Mouse (Mus musculus) common myeloid progenitor, adult 5-6 weeks (primary cell): ENCODE data around the gene Zscan4-ps1. TPM values are rescaled to one million over a fixed set of nuclear protein-coding genes. Genes with fewer than 3 reads are reported as not detected.
"Not testable (repeated sequence)": the region's sequence is repeated elsewhere in the genome, so short reads cannot be mapped to it uniquely, and the experiment has no call there.

Experiments
- ATAC-seq: replicated peaks from 2 replicates; pipeline ENCODE4 v1.8.0; 2016; ENCODE audit warnings: low read depth, mild to moderate bottlenecking, moderate TSS enrichment, inconsistent platforms; ENCODE audit not compliant: poor library complexity, severe bottlenecking
- total RNA-seq: library from RNA; stranded (forward); fragments of 200-1000, 187-1606 nt; gene quantifications from 2 replicates; pipeline ENCODE4 v1.2.3, GENCODE M21; 2017

The Zscan4-ps1 gene
- not detected in 2 replicates for total RNA-seq

- ATAC-seq = not testable (repeated sequence)
Observed at GRCm38 (mm10) chr7:11069591-11069990, at the start of gene Zscan4-ps1. TSS of gene Zscan4-ps1 (minus strand) at chr7:11069691.

Other genes with a start within 250 kb of the Zscan4-ps1 start
- gene Zscan4b, start 164.6 kb downstream of the Zscan4-ps1 start, total RNA-seq = not detected in 2 replicates
- gene Zscan4c, start 63.9 kb downstream of the Zscan4-ps1 start, total RNA-seq = not detected in 2 replicates
- not detected in 2 replicates for gene Zscan4d, start 96.5 kb upstream of the Zscan4-ps1 start, total RNA-seq
- not detected in 2 replicates for gene Zscan4e, start 241.0 kb upstream of the Zscan4-ps1 start, total RNA-seq